Mouse (Mus musculus) left cerebral cortex, postnatal 4 days (tissue): ENCODE data around the gene Haspin. TPM values are rescaled to one million over a fixed set of nuclear protein-coding genes. Genes with fewer than 3 reads are reported as not detected.
"Not testable (repeated sequence)": the region's sequence is repeated elsewhere in the genome, so short reads cannot be mapped to it uniquely, and the experiment has no call there.

Experiments used
- DNase-seq: peaks from one replicate; pipeline ENCODE4 v3.0.0-alpha.2; 2022
- intact Hi-C: fragments of 180-260 bp; cut with DNase I; formaldehyde crosslinking; loops from one replicate; pipeline ENCODE4 v1.15.1; 2025
- total RNA-seq, 2 experiments: library from RNA; stranded (reverse); gene quantifications; 2 replicates each; pipeline ENCODE4 v1.2.3; 2021

The Haspin gene
- total RNA-seq, 2 experiments from 2014 or later: 1.6 TPM

DNA sequence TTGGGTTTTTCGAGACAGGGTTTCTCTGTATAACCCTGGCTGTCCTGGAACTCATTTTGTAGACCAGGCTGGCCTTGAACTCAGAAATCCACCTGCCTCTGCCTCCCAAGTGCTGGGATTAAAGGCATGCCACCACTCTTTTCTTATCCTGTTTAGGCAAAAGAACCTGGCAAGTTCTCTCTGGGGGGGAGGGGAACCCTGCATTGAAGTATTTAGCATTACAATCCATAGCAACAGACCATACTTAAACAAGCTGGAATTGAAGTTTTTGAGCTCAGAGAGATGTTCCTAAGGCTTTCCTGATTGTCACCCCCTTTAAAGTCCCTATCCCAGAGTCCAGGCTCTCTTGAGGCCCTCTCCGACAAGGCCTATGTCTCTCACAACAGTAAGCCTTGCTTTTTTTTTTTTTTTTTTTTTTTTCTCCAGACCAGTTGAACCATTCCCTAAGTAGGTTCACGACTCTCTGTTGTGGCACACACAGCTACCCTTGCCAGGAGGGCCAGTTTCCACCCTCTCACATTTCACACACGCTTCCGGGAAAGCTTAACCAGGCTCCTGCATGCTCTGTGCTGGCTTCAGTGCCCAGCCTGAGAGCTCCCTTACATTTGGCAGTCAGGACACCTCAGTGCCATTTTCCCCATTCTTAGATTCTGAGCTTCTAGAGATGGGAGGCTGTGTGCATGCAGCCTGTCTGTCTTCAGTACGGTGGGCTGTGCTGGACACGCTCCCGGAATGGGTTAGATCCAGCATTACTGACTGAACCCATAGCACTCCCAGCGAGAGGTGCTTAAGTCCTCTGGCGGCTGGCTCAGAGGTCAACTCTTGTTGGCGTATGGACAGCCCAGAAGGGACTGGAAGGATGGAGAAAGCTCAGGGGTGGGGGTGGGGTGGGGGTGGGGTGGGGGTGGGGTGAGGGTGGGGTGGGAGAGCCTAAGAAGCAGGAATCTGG, 8.2 kb upstream of the Haspin start:
- intact Hi-C loops: no loop called here
- no peak for DNase-seq

DNA sequence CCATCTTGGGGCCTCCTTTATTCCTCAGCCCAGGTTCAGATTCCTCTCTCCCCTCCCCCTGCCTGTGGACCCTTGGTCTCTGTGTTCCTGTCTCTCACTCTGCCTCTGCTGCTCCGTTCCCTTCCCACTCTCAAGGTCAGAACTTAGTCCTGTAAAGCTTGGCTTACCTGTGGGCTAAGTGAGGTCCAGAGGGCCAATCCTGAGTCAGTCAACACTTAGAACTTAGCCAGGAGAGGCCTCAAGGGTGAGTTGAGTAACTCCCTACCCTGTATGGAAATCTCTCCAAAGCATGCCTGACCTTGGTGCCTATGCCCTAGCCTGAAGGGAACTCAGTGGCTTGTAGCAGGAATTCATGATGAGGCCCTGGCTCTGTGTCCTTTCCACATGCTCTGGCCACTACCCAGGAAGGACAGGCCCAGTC, 6.2 kb upstream of the Haspin start:
- DNase-seq: no peak
- intact Hi-C loops: no loop called here

DNA sequence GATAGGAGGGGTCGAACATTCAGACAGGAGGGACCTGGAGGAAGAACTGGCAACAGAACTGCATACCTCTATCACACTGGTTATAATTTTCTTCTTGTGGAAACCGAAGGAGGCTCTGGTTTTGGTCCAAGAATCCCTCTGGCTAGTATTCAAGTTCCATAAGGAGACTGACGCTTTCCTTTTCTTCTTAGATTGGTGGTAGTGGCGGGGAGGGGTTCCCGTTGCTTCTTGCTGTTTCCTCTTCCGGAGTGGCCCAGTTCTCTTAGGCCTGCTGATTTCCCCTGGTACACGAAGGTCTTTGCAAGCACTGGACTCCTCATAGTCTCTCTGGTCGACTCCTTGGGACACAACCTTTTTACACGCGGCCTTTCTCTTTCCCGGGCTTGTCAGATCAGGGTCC, 978 bp downstream of the Haspin start:
- intact Hi-C loops: no loop called here
- DNase-seq: no peak

DNA sequence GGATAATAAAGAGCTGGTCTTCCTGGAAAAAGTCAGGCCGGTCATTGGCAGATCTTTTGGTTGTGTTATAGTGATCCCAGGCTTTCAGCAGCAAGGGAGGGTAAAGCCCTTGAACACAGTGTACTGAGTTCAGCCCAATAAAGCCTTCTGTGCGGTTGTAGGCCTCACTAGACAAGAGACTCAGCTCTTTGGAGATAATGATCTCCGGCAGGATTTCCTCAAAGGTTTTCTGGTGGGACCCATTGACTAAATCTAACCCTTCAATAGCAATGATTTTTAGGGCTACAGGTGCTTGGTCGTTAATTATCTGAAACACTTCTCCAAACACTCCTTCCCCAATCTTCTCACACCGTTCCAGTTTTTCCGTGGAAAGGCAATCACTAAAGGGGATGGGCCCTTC, 1.5 kb downstream of the Haspin start:
- intact Hi-C loops: no loop called here
- DNase-seq: no peak

DNA sequence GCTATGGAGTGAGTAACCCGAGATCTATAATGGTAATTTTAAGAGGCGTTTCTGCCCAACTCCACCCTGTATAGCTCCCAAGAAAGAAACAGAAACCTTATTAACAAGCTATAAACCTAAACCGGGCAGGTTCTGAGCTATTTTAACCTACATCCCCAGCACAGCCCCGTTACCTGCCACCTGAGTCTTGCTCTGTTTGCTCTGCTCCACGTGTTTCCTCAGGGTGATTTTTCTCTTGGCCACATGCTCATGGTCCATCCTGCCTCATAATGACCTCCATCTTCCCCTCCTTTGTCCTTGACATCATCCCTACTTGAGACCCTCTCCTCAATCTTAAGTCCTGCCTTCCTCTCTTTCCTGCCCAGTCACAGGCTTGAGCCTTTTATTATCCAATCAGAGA, 3.9 kb downstream of the Haspin start:
- DNase-seq: no peak
- intact Hi-C loops: no loop called here

DNA sequence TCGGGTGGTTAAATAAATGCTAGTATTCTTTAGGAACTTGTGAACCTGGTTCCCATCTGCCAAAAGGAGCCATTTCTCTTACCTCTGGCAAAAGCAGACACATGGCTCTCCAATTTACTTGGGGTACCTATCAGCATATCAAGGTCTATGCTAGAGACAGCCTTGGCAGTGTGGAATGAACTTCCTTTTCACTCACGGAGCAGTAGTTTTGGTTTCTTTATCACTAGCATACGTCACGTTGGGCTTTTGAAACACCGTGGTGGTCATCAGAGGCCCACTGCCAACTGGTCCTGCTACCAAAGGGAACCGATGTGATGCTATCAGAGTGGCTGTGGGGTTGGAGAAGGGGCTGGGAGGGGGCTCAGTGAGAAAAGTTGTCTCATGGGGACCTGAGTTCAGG, 5.1 kb downstream of the Haspin start:
- no peak for DNase-seq
- intact Hi-C loops: no loop called here

DNA sequence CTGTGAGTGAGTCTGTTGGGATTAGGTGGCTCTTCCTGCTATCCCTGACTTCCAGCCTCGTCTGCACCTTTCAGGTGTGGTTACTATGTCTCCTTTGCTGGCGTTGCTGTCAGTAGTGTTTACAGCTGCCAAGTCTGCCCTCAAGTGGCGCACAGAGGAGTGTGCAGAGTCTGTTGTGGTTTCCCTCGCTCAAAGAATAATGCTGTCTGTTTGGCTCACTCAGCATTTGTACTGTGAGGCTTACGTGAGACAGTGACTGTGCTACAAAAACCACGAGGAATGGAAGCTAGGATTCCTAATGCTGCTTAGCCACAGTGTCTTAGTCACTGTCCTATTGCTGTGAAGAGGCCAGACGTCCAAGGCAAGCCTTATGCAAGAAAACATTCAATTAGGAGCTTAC, 7.1 kb downstream of the Haspin start:
- DNase-seq: no peak

DNA sequence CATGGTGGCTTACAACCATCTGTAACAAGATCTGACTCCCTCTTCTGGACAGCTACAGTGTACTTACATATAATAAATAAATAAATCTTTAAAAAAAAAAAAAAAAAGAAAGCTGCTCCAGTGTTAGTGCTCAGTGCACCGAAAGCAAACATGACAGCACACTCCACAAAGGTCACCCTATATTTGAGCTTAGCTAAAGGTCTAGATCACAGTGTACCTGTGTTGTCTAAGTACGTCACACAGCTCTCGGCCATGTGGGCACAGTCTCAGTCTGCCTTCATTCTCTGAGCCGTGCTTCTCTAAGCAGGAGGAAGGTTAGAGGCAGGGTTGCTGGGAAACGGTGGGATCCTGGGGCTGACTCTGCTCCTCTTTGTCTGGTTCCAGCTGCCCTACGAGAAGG, 11.6 kb downstream of the Haspin start:
- DNase-seq: no peak
- intact Hi-C loops: no loop called here

More for the DNA sequence above, 7.1 kb downstream of the Haspin start:
- intact Hi-C loops: no loop called here

DNA sequence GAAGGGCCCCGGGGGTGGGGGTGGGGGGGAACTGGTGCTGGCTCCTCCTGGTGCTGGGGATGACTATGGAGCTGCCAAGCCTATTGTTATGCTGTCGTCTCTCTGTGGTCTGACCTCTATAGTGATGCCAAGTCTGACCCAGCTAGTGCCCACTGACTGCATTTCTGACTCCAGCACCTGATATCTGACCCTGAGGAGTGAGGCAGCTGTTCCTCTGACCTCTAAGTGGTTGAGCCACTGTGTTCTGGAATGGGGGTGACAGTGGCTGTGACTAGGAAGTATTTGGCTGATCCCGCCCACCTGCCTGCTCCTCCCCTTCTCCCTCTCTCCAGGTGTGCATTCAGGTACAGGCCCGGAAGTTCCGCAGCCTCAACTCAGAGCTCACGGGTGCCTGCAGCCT, 26.7 kb downstream of the Haspin start:
- intact Hi-C loops: no loop called here
- DNase-seq: no peak

DNA sequence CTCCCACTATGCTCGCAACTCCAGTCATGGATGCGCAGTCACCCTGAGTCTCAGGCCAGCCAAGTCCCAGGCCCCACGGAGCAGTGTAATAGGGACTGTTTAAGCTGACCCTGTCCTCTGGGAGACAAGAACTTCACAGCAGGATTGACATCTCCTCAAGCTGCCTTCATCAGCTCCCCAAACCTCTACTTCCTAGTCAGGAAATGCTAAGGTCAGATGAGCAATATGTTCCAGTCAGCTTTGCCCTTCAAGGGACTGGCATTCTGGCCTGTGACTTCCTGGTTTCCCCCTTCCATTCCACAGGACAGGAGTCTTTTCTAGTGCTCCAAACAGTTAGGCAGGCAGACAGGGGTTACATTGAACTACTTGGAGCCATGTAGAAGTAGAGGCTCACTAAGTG, 28.2 kb downstream of the Haspin start:
- DNase-seq: no peak
- intact Hi-C loops: no loop called here

DNA sequence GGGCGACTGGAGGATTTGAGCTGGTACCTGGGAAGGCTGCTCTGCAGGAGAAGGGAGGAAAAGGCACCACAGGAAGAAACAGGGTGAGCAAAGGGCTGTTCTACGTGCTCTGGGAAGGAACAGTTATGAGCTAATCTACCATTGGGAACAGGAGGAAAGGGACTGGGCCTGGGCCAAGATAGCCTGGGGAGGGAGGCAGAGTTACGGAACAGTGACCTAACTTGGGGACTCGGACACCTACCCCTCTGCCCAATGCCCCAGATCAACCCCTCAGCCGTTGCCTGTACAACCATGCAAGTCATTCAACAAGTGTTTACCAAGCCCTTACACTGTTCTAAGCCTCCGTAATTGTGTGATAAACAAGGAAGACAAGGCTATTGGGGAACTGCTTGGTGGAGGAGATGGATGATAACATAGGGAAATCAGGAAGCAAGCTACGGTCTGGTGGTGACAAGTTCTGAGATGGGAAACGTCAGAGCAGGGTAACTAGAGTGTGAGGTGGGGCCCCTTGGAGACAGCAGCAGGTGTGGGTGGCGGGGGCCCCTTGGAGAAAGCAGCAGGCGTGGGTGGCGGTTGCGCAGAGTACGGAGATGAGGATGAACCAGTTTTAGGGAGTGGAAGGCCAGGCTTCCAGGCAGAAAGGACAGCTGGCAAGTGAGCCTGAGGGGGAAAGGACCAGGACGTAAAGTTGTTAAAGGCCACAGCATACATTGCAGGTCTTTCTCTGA, 29.0 kb downstream of the Haspin start:
- intact Hi-C loops: no loop called here
- DNase-seq: no peak

DNA sequence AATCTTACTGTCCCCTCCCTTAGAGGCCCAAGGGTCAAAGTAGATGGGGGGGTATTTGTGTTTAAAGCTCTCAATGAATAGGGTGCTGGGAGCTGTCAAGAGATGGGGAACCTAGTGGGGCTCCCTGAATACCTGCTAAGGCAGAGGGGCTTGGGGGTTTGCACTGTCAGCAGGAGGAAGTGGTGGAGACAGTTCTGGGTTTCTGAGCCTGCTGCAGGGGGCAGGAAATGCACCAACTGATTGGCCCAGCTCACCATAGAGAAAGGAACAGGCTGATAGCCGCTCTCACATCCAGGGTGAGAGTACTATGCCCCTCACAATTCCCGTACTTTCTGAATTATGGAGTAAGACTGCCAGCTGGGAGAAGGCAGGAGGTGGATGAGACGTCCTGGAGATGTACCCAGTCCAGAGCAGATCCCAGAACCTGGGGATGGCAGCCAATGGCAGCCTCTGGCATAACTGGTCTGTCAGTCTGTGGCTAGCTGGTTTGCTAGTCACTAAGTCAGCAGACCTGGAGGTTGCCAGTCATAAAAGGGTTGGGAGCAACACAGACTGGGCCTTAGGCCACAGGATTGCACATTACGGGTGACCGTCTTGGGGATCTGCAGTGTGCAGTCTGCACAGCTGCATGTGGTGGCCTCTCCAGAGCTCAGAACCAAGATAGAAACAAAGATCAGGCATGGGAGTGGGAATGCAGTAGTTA, 29.7 kb downstream of the Haspin start:
- DNase-seq: no peak
- intact Hi-C loops: no loop called here

DNA sequence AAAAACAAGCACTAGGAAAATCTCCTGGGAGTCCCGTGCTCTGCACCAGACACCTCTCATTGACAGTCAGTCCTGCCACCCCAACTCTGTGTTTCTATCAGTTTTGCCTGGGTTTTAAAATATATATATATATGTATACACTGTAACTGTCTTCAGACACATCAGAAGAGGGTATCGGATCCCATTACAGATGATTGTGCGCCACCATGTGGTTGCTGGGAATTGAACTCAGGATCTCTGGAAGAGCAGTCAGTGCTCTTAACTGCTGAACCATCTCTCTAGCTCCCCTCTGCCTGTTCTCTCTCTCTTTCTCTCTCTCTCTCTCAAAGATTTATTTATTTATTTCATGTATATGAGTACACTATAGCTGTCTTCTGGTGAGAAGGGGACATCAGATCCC, 30.7 kb downstream of the Haspin start:
- peak; percentile 56 for DNase-seq
- intact Hi-C loops: not testable (repeated sequence)

DNA sequence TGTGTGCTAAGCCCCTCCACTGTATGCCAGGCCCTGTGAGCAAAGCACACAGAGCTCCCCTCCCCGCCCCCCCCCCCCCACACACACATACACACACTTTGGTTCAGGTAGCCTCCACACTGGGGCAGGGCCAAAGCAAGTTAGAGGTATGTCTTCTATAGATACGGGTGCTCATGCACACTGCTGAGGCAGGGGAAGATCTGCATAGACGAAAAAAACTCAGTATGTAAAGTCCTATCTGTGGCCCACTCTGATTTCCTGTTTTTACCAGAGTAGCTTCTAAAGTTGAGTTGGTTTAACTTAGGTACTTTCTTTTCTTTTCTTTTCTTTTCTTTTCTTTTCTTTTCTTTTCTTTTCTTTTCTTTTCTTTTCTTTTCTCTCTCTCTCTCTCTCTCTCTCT, 32.8 kb downstream of the Haspin start:
- intact Hi-C loops: no loop called here
- DNase-seq: no peak

DNA sequence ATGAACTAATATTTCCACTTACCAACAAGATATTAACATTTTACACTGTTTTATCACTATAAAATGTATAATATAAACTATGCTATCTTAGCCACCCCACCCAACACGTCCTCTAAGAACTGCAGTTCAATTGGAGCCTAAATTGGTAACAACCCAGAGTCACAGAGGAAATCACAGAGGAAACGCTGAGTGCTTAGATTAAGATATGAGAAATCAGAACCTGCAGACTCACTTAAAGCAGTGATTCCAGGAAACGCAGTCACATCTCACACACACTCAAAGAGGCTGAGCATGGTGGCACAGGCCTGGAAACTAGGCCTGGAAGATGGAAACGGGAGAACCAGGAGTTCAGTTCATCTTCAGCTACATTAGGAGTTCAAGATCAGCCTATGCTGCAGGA, 36.8 kb downstream of the Haspin start:
- no peak for DNase-seq
- intact Hi-C loops: no loop called here

DNA sequence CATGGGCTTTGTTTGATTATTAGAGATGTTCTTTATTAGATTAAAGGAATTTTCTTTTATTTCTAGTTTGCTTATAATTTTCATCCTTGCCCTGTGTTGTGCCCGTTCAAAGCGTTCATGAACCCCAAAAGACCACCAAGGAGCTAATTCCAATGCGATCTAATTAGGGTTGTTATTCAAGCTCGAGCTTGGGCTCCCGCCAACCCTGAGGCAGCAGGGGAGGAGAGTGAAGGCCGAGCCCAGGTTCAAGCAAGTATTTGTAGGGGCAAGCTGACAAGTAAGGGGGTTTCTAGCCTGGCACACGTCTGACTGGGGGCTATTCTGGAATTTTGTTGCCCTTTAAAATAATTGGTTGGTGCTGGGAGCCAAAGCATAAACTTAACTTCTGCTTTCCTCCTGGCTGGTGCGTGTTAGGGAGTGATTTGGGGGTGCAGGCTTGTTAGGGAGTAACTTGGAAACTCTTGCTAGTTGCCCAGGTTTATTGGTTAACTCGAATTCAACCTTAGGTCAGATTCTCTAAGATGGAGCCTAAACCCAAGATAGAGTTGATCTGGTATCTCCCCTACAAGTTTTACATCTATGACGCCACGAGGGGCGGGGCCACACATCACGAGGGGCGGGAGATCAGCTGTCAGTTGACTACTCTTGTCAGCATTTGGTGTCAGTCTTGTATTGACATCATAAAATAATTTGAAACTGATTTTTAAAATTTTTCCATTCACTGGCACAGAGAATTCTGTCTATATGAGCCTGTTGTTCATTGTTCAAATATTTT, 37.9 kb downstream of the Haspin start:
- intact Hi-C loops: no loop called here
- peak; percentile 29 for DNase-seq

DNA sequence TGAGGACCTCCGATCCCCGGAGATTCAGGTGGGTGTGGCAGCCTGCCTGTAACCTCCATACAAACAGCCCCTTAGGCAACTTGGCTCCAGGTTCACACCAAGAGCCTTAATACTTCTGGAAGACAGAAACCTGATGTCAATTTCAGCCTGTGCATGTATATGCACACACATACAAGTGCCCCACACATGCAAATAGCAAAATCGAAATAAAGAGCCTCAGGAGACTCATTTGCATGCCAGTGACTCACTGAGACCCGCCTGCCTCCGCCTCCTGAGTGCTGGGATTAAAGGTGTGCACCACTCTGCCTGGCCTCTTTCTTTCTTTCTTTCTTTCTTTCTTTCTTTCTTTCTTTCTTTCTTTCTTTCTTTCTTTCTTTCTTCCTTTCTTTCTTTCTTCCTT, 39.2 kb downstream of the Haspin start:
- DNase-seq: no peak
- intact Hi-C loops: no loop called here

DNA sequence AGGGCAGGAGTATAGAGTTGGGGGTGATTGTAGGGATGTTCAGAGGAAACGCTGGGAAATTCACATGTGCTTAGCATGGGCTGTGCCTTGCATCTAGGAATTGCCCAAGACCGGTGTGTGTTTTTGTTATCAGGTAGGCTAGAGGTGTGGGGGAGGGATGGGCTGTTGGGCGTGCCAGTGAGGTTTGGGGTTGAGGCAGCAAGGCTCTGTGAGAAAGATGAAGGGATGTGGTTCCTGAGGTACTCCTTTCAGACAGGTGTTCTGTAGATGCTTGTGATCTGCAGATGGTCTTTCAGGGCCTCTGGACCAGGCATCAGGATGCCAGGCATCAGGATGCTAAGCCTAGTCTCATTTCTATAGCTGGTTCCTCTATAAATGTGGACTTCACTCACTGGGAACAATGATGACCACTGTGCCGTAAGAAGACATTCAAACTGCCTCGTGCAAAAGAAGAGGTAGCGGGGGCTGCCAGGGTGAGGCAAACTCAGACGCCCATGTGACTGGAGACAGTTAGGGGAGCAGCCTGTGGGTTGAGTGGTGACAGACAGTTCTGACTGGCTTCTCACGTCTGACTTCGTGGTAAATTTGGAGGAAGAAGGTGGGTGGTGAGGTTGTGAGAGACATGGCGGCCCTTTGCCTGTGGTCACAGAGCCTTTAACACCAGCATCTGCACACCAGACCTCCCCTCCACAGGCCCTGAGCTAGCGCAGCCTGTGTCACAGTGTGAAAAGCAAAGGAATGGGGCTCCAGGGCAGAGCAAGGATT, 43.7 kb downstream of the Haspin start:
- intact Hi-C loops: no loop called here
- no peak for DNase-seq

DNA sequence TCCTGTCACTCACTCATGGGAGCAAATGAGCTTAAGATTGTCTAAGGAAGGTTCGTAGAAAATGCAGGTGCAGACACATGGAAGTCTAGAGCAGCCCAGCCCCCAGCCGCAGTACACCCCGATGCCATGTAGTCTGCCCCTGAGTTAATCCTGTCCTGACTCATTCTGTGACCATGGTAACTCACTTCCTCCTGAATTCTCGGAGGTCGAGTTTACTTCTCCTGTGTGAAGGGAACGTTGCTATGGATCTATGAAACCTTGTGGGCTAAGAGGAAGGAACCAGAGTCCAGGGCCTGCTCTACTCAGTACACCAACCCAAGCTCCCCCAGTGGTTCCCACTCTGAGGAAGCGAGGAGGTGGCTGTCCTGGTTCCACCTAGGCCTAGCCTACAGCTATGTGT, 45.2 kb downstream of the Haspin start:
- DNase-seq: no peak
- intact Hi-C loops: no loop called here

DNA sequence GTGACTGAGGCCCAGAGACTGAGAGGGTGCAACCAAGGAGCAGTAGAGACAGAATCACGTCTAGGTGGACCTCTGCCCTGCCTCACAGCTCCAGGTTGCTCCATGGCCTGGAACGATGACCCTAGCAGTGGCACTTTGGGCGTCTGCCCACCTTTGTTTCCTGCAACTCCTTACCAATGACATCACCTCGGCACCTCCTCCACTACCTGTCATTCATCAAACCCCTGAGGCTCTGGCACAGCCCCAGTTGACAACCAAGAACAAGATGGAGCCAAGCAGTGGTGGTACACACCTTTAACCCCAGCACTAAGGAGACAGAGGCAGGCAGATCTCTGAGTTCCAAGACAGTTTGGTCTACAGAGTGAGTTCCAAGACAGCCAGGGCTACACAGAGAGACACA, 46.0 kb downstream of the Haspin start:
- intact Hi-C loops: no loop called here
- no peak for DNase-seq
